Mouse (Mus musculus): Measurements from ENCODE around the gene Ppp1r12a.

Gene Ppp1r12a

GRCm38 (mm10) chr10:108162297-108163020 lies 466 bp downstream of the Ppp1r12a start:
- DNase-seq (ENCODE audit: low read depth): no peak

GRCm38 (mm10) chr10:108163021-108163410 lies 1.0 kb downstream of the Ppp1r12a start:
- DNase-seq (ENCODE audit: low read depth): peak; percentile 53

GRCm38 (mm10) chr10:108163451-108163850 lies 1.5 kb downstream of the Ppp1r12a start:
- DNase-seq (ENCODE audit: low read depth): peak; percentile 60

GRCm38 (mm10) chr10:108167823-108168222 lies 5.8 kb downstream of the Ppp1r12a start:
- no peak for DNase-seq (ENCODE audit: low read depth)

- DNase-seq (ENCODE audit: low read depth): no peak
These were observed 8.8 kb downstream of the Ppp1r12a start for GRCm38 (mm10) chr10:108170818-108171217.

GRCm38 (mm10) chr10:108171637-108172036 lies 9.6 kb downstream of the Ppp1r12a start:
- no peak for DNase-seq (ENCODE audit: low read depth)

GRCm38 (mm10) chr10:108172817-108173563 lies 11.0 kb downstream of the Ppp1r12a start:
- DNase-seq (ENCODE audit: low read depth): peak; percentile 59

- DNase-seq (ENCODE audit: low read depth): no peak
These were observed 12.1 kb downstream of the Ppp1r12a start for GRCm38 (mm10) chr10:108174107-108174506.

- no peak for DNase-seq (ENCODE audit: low read depth)
These were observed 13.9 kb downstream of the Ppp1r12a start for GRCm38 (mm10) chr10:108175885-108176284.

GRCm38 (mm10) chr10:108178285-108178848 lies 16.4 kb downstream of the Ppp1r12a start:
- no peak for DNase-seq (ENCODE audit: low read depth)

GRCm38 (mm10) chr10:108179404-108179803 lies 17.4 kb downstream of the Ppp1r12a start:
- DNase-seq (ENCODE audit: low read depth): no peak

- no peak for DNase-seq (ENCODE audit: low read depth)
These were observed 18.3 kb downstream of the Ppp1r12a start for GRCm38 (mm10) chr10:108180313-108180712.

- DNase-seq (ENCODE audit: low read depth): no peak
These were observed 19.9 kb downstream of the Ppp1r12a start for GRCm38 (mm10) chr10:108181893-108182292.

GRCm38 (mm10) chr10:108182386-108182785 lies 20.4 kb downstream of the Ppp1r12a start:
- DNase-seq (ENCODE audit: low read depth): no peak

- peak; percentile 74 for DNase-seq (ENCODE audit: low read depth)
These were observed 22.8 kb downstream of the Ppp1r12a start for GRCm38 (mm10) chr10:108184763-108185162.

GRCm38 (mm10) chr10:108185265-108185664 lies 23.3 kb downstream of the Ppp1r12a start:
- peak; percentile 43 for DNase-seq (ENCODE audit: low read depth)

- DNase-seq (ENCODE audit: low read depth): no peak
These were observed 27.3 kb downstream of the Ppp1r12a start for GRCm38 (mm10) chr10:108189303-108189702.

- no peak for DNase-seq (ENCODE audit: low read depth)
These were observed 28.0 kb downstream of the Ppp1r12a start for GRCm38 (mm10) chr10:108189986-108190385.

- peak; percentile 49 for DNase-seq (ENCODE audit: low read depth)
These were observed 28.6 kb downstream of the Ppp1r12a start for GRCm38 (mm10) chr10:108190626-108191025.

GRCm38 (mm10) chr10:108191381-108191787 lies 29.4 kb downstream of the Ppp1r12a start:
- no peak for DNase-seq (ENCODE audit: low read depth)

GRCm38 (mm10) chr10:108192306-108192705 lies 30.3 kb downstream of the Ppp1r12a start:
- DNase-seq (ENCODE audit: low read depth): no peak

- no peak for DNase-seq (ENCODE audit: low read depth)
These were observed 34.1 kb downstream of the Ppp1r12a start for GRCm38 (mm10) chr10:108196124-108196523.

GRCm38 (mm10) chr10:108197498-108197897 lies 35.5 kb downstream of the Ppp1r12a start:
- no peak for DNase-seq (ENCODE audit: low read depth)

All from NIH3T3 (cell line).